Mouse (Mus musculus): ENCODE results near the gene Pygl.

Pygl gene

DNA sequence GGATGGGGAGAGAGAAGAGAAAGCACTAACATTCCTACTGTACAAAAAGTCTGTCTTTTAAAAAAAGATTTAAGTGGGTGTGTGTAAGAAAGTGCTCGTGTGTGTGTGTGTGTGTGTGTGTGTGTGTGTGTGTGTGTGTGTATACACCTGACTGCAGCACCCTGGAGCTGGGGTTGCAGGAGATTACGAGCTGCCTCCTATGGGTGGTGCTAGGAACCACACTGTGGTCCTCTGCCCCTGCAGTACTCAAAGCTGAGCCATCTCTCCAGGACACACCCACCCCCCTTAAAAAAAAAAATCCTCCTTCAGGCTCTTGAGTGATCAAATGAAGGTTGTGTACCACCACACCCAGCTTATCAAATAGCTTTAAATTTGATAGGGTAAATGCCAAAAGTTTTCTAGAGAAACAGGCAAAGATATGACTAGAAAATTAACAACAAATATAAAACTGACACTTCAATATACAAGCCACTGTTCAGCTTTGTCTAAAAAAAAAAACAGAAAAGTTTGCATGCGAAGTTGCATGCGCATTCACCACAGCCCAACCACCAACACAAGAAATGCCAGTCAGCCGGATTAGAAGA lies 90.2 kb downstream of the Pygl start:
- no peaks in the 10 kb centered on the region for H3K9me3 ChIP-seq (ENCODE audit: low read length)
- H3K4me3 ChIP-seq (replicated peaks; ENCODE audit: low read length), result no peak overlapping the region
- no peaks in the 10 kb centered on the region for H3K36me3 ChIP-seq (ENCODE audit: insufficient read depth, low read length)
- H3K4me1 ChIP-seq (replicated peaks; ENCODE audit: low read depth, low read length), result peaks cover 4% of the 10 kb centered on the region; the same call in 1 of the 2 replicates
- TF ChIP-seq POU5F1 (IDR thresholded peaks at IDR 0.05; ENCODE audit: borderline replicate concordance, low read length) (no peak), NANOG (IDR thresholded peaks at IDR 0.05; ENCODE audit: borderline replicate concordance, low read length) (no peak), CTCF (conservative IDR thresholded peaks at IDR 0.05; ENCODE audit: low read length) (no peak; the same call in 1 of the 2 replicates)
- peaks cover 3% of the 10 kb centered on the region; the same call in 1 of the 2 replicates for H3K27me3 ChIP-seq (ENCODE audit: insufficient read depth, low read length)

Data from E14TG2a.4 (cell line).